Comparison of ENCODE assay signal across 10 mouse cellular contexts in genomic region chr14:79139918-79140825, GRCm38 (mm10).
DNase-seq lines count a peak whose midpoint lies in the region; ATAC-seq and TF ChIP-seq lines count a peak whose summit lies in the region.
"Had no signal": no experiment of that assay in that cellular context is flagged by ENCODE, and none has a peak within 500 bp of the region (broad histone marks: within the 10 kb centered on the region; RNA-seq: fewer than 3 reads in every experiment).

No protein-coding gene starts in this region.

- H3K27ac ChIP-seq in brown adipose tissue, adult 24 weeks (replicated peaks; ENCODE audit: low read depth, low read length), result peak overlapping the region; percentile 94
- H3K27ac ChIP-seq: liver, embryonic 15.5 days had no signal

- no peaks in the 10 kb centered on the region for H3K9me3 ChIP-seq in E14TG2a.4 (ENCODE audit: low read length)
- H3K9me3 ChIP-seq: liver, embryonic 15.5 days had no signal

- ATAC-seq in CD4-positive, CD25-positive, alpha-beta regulatory T cell, adult 4 months, result no peak
- ATAC-seq: Patski had no signal

- no peaks in the 10 kb centered on the region for H3K27me3 ChIP-seq in E14TG2a.4 (ENCODE audit: insufficient read depth, low read length)
- H3K27me3 ChIP-seq: liver, embryonic 15.5 days; Patski had no signal

- DNase-seq in gastrocnemius, postnatal 25 days, result peak; percentile 57
- peak; percentile 71 for DNase-seq in kidney, adult 11 months
- peak; percentile 58 for DNase-seq in lung, postnatal 36 days
- DNase-seq in frontal cortex, adult 2 months (ENCODE audit: extremely low spot score in 1 of 2, low spot score in 1 of 2), result no peak
- no peak for DNase-seq in right cerebral cortex, postnatal 4 days

- TF ChIP-seq CTCF in E14TG2a.4 (conservative IDR thresholded peaks at IDR 0.05; ENCODE audit: low read length), result no peak

- no peaks in the 10 kb centered on the region for H3K36me3 ChIP-seq in E14TG2a.4 (ENCODE audit: insufficient read depth, low read length)
- H3K36me3 ChIP-seq: liver, embryonic 15.5 days had no signal

- H3K4me1 ChIP-seq in E14TG2a.4 (replicated peaks; ENCODE audit: low read depth, low read length), result peaks cover 38% of the 10 kb centered on the region
- H3K4me1 ChIP-seq in brown adipose tissue, adult 24 weeks (ENCODE audit: control insufficient read depth, insufficient read depth, insufficient read length, low read length), result peaks cover 19% of the 10 kb centered on the region
- H3K4me1 ChIP-seq: liver, embryonic 15.5 days had no signal

- peak overlapping the region; percentile 24; the same call in 1 of the 2 replicates for H3K4me3 ChIP-seq in E14TG2a.4 (replicated peaks; ENCODE audit: low read length)
- H3K4me3 ChIP-seq in brown adipose tissue, adult 24 weeks (ENCODE audit: insufficient read depth, low read depth, low read length), result no peak overlapping the region
- H3K4me3 ChIP-seq: liver, embryonic 15.5 days had no signal

Comparison
In these comparisons a context has a peak if more than half of its experiments do, and no peak if none do; other contexts are left out.
1. DNase-seq: peak in gastrocnemius, postnatal 25 days (single experiment), kidney, adult 11 months (single experiment) and lung, postnatal 36 days (single experiment); none in frontal cortex, adult 2 months (0 of 2) and right cerebral cortex, postnatal 4 days (single experiment).